Comparison of ENCODE assay signal across 11 mouse cellular contexts in genomic region chr11:85609303-85609940, GRCm38 (mm10).
DNase-seq lines count a peak whose midpoint lies in the region; ATAC-seq and TF ChIP-seq lines count a peak whose summit lies in the region.
"Had no signal": no experiment of that assay in that cellular context is flagged by ENCODE, and none has a peak within 500 bp of the region (broad histone marks: within the 10 kb centered on the region; RNA-seq: fewer than 3 reads in every experiment).

No protein-coding gene starts in this region.

- intact Hi-C loops in heart, adult 2 months (cut with DNase I): no loop called here

- no peak for TF ChIP-seq EP300 in heart, adult 2 months (IDR thresholded peaks at IDR 0.05; ENCODE audit: insufficient read depth, low read depth, low read length)

- H3K4me1 ChIP-seq in heart, adult 2 months (ENCODE audit: control insufficient read depth, insufficient read depth, low read length): peaks cover 8% of the 10 kb centered on the region
- H3K4me1 ChIP-seq in heart, embryonic 12.5 days (replicated peaks): peaks cover 28% of the 10 kb centered on the region
- H3K4me1 ChIP-seq in hindbrain, embryonic 16.5 days (ENCODE audit: control insufficient read depth, insufficient read depth, low read depth, low read length): no peaks in the 10 kb centered on the region

- peak; percentile 26 to 41 for DNase-seq in heart, adult 2 months
- peak; percentile 30 for DNase-seq in right cerebral cortex, adult 18-20 months
- no peak for DNase-seq in right cerebral cortex, postnatal 4 days
- peak; percentile 52 for DNase-seq in cerebellum, adult 9-10 months
- DNase-seq in telencephalon, adult 2 months (ENCODE audit: low read depth, low spot score): peak; percentile 26
- DNase-seq: adrenal gland, postnatal 10 days; kidney, postnatal 10 days; retina, postnatal 1 day had no signal

- ATAC-seq in heart, embryonic 12.5 days (ENCODE audit: insufficient number of reproducible peaks, low FRiP score): no peak
- no peak for ATAC-seq in hindbrain, embryonic 16.5 days

- H3K27me3 ChIP-seq in heart, adult 2 months (ENCODE audit: control insufficient read depth, insufficient read depth, low read length): no peaks in the 10 kb centered on the region
- peaks cover 7% of the 10 kb centered on the region; the same call in 1 of the 2 replicates for H3K27me3 ChIP-seq in heart, embryonic 12.5 days (replicated peaks)
- H3K27me3 ChIP-seq in hindbrain, embryonic 16.5 days (replicated peaks; ENCODE audit: control insufficient read depth, insufficient read depth, low read length): no peaks in the 10 kb centered on the region
- H3K27me3 ChIP-seq: limb, embryonic 13.5 days had no signal

- no peaks in the 10 kb centered on the region for H3K79me2 ChIP-seq in heart, adult 2 months (replicated peaks; ENCODE audit: control insufficient read depth, insufficient read depth, low read length)

- TF ChIP-seq POLR2A in heart, adult 2 months (IDR thresholded peaks at IDR 0.05; ENCODE audit: insufficient read depth, low read depth, low read length): no peak

- H3K9me3 ChIP-seq in heart, embryonic 12.5 days (replicated peaks): no peaks in the 10 kb centered on the region
- no peaks in the 10 kb centered on the region for H3K9me3 ChIP-seq in hindbrain, embryonic 16.5 days (ENCODE audit: control insufficient read depth, low read length)
- H3K9me3 ChIP-seq: limb, embryonic 13.5 days had no signal

- 18% methylated on average over 5 of the region's 5 CpGs for WGBS in heart, adult 2 months
- WGBS in heart, embryonic 12.5 days: 30% methylated on average over 5 of the region's 5 CpGs
- 70% methylated on average over 5 of the region's 5 CpGs for WGBS in hindbrain, embryonic 16.5 days

- no peaks in the 10 kb centered on the region for H3K36me3 ChIP-seq in heart, adult 2 months (ENCODE audit: control insufficient read depth, insufficient read depth, low read length)
- no peaks in the 10 kb centered on the region for H3K36me3 ChIP-seq in heart, embryonic 12.5 days
- no peaks in the 10 kb centered on the region for H3K36me3 ChIP-seq in hindbrain, embryonic 16.5 days (ENCODE audit: control insufficient read depth, insufficient read depth, low read length)
- H3K36me3 ChIP-seq: limb, embryonic 13.5 days had no signal

- no peak overlapping the region for H3K9ac ChIP-seq in heart, adult 2 months (ENCODE audit: low read depth, low read length)
- H3K9ac ChIP-seq in heart, embryonic 12.5 days: no peak overlapping the region
- no peak overlapping the region for H3K9ac ChIP-seq in hindbrain, embryonic 16.5 days (ENCODE audit: low read depth, low read length)
- H3K9ac ChIP-seq: limb, embryonic 13.5 days had no signal

- no peak for TF ChIP-seq CTCF in heart, adult 2 months (IDR thresholded peaks at IDR 0.05)

- H3K27ac ChIP-seq in heart, adult 2 months: no peak overlapping the region
- H3K27ac ChIP-seq in heart, embryonic 12.5 days (ENCODE audit: poor library complexity, severe bottlenecking): no peak overlapping the region
- H3K27ac ChIP-seq in hindbrain, embryonic 16.5 days (ENCODE audit: low read depth, low read length): no peak overlapping the region
- H3K27ac ChIP-seq: limb, embryonic 13.5 days had no signal

- no peak overlapping the region for H3K4me2 ChIP-seq in heart, embryonic 12.5 days
- no peak overlapping the region for H3K4me2 ChIP-seq in hindbrain, embryonic 16.5 days (ENCODE audit: low read length)
- H3K4me2 ChIP-seq: limb, embryonic 13.5 days had no signal

- no peak overlapping the region for H3K4me3 ChIP-seq in heart, adult 2 months
- no peak overlapping the region for H3K4me3 ChIP-seq in heart, embryonic 12.5 days
- no peak overlapping the region for H3K4me3 ChIP-seq in hindbrain, embryonic 16.5 days (ENCODE audit: low read length)
- H3K4me3 ChIP-seq: limb, embryonic 13.5 days had no signal
